Mouse (Mus musculus) embryonic facial prominence, embryonic 10.5 days (tissue): ENCODE measurements at regions not wholly inside any gene's neighbourhood (a gene's known extent, or its start where the extent isn't known, plus 50 kb on each side); places are given as distances from the start of the nearest gene placed in this dataset.
A peak's percentile ranks its signal among the peaks of the same experiment; 100 is the strongest.

Experiments
- DNase-seq: peaks from one replicate; pipeline ENCODE4 v3.0.0-alpha.2; 2017; ENCODE audit warnings: low spot score
- H3K27ac ChIP-seq: fragments of 300-500 bp; sonication (generic); replicated peaks from 2 replicates; pipeline ENCODE4 v1.5.1; 2016; ENCODE audit warnings: mild to moderate bottlenecking
- H3K27me3 ChIP-seq: fragments of 300-500 bp; sonication (generic); replicated peaks from 2 replicates; pipeline ENCODE4 v1.6.1; 2016; ENCODE audit warnings: low read depth, mild to moderate bottlenecking; ENCODE audit not compliant: poor library complexity, severe bottlenecking
- H3K36me3 ChIP-seq: fragments of 300-500 bp; sonication (generic); replicated peaks from 2 replicates; pipeline ENCODE4 v1.6.1; 2016; ENCODE audit warnings: mild to moderate bottlenecking, moderate library complexity
- H3K4me1 ChIP-seq: fragments of 300-500 bp; sonication (generic); 2 replicates; pipeline ENCODE4 v1.6.1; 2016
- H3K4me3 ChIP-seq: fragments of 300-500 bp; sonication (generic); 2 replicates; pipeline ENCODE4 v1.5.1; 2016; ENCODE audit warnings: mild to moderate bottlenecking, moderate library complexity
- H3K9me3 ChIP-seq: fragments of 300-500 bp; sonication (generic); 2 replicates; pipeline ENCODE4 v1.6.1; 2016; ENCODE audit warnings: mild to moderate bottlenecking
- whole genome bisulfite sequencing: fragments of 180-500 bp; shearing (Covaris S2); methylation state at CpG from one replicate; pipeline ENCODE4 v1.1.7; 2016; 5-methylcytosine and 5-hydroxymethylcytosine counted together

GRCm38 (mm10) chr13:14898495-14898894, 268.5 kb downstream of the AW209491 start:
- H3K27me3 ChIP-seq = no peaks in the 10 kb centered on the region
- no peaks in the 10 kb centered on the region for H3K4me1 ChIP-seq
- H3K27ac ChIP-seq = no peak overlapping the region
- WGBS = 80% methylated on average over 1 of the region's 1 CpGs
- DNase-seq = no peak
- H3K9me3 ChIP-seq = no peaks in the 10 kb centered on the region
- no peak overlapping the region for H3K4me3 ChIP-seq
- H3K36me3 ChIP-seq = no peaks in the 10 kb centered on the region

GRCm38 (mm10) chr13:14930137-14930785, 300.3 kb downstream of the AW209491 start:
- no peak overlapping the region for H3K27ac ChIP-seq
- DNase-seq = no peak
- WGBS = 88% methylated on average over 3 of the region's 3 CpGs

DNA sequence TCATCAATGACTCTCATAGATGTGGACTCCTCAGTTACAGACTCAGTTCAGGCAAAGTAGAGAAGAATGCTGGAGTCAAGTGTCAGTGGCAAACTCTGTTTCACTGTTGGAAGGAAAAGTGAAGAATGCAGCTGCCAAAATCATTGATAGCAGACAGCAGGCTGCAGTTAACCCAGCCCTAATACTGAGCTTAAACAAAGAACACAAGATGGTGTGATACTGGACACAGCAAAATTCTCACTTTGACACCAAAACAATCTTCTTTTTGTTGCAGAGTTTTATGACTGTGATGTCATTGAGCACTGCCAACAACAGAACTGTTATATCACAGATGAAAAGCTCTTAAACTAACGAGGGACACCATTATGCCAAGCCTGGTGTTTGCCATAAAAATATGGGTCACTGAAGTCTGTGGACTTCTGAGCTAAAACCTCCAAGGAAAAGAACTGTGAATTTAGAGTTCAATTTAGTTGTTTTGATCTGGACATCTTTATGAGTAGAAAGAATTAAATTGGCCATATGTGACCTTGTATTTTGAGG, 336.3 kb downstream of the AW209491 start:
- Histone ChIP-seq H3K36me3 (no peaks in the 10 kb centered on the region), H3K9me3 (no peaks in the 10 kb centered on the region), H3K27me3 (no peaks in the 10 kb centered on the region), H3K27ac (no peak overlapping the region), H3K4me3 (no peak overlapping the region), H3K4me1 (no peaks in the 10 kb centered on the region)
- 65% methylated on average over 1 of the region's 1 CpGs for WGBS
- no peak for DNase-seq

More at GRCm38 (mm10) chr13:14930137-14930785, 300.3 kb downstream of the AW209491 start:
- no peaks in the 10 kb centered on the region for H3K36me3 ChIP-seq
- no peaks in the 10 kb centered on the region for H3K9me3 ChIP-seq
- H3K4me3 ChIP-seq = no peak overlapping the region
- no peaks in the 10 kb centered on the region for H3K4me1 ChIP-seq
- no peaks in the 10 kb centered on the region for H3K27me3 ChIP-seq

- no peak for DNase-seq
- Histone ChIP-seq H3K9me3 (no peaks in the 10 kb centered on the region), H3K36me3 (no peaks in the 10 kb centered on the region), H3K27me3 (no peaks in the 10 kb centered on the region), H3K4me1 (no peaks in the 10 kb centered on the region), H3K4me3 (no peak overlapping the region), H3K27ac (no peak overlapping the region)
- WGBS = 90% methylated on average over 3 of the region's 3 CpGs
Measured at GRCm38 (mm10) chr13:15002700-15003099, 372.7 kb downstream of the AW209491 start.

- no peak for DNase-seq
- H3K27ac ChIP-seq = no peak overlapping the region
- no peak overlapping the region for H3K4me3 ChIP-seq
- no peaks in the 10 kb centered on the region for H3K9me3 ChIP-seq
- H3K36me3 ChIP-seq = no peaks in the 10 kb centered on the region
- H3K27me3 ChIP-seq = no peaks in the 10 kb centered on the region
- H3K4me1 ChIP-seq = no peaks in the 10 kb centered on the region
Measured at GRCm38 (mm10) chr13:15011638-15012037, 381.7 kb downstream of the AW209491 start.

DNA sequence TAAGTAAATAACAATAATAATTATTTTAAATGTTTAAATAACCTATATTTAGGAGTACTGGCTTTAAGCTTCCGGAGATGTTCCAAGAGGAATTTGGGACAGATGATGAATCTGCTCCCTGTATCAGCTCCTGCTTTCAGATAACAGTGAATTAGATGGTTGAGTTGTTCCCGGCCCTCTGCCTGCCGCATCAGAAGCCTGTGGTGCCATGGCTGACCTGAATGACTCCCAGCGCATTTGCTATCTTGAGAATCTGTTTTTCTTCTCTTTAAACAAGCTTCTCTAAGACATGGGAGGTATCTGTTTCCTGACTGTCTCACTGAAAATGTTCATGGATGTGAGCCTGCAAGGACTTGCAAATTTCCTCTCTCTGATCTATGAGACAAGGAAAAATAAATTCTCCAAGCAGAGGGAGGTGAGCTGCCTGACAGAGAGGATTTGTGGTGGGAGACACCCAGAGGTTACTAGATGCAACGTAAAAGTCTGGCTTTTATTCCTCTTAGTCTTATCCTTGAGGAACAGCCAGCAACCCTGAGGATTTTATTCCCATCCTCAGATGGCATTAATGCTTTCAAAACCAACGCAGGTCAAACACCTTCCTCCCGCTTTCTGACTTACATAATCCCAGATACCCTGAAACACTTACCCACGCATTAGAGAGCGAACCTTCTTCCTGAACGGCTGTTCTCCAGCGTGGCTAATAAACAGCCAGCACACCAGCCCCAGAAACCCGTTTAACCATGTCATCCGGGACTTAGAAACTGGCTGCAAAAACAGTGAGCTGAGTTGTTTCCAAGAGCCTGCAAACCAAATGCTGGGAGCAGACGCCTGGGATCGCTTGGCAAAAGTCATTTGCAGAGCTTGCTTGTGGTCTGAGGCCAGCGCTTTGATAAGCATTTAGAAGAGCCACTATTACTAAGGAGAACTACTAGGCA, 389.1 kb downstream of the AW209491 start:
- 0 out of 2 replicates have a peak, but pooled peaks cover 4% of the 10 kb centered on the region for H3K4me1 ChIP-seq
- 67% methylated on average over 16 of the region's 16 CpGs for WGBS
- DNase-seq = no peak
- no peaks in the 10 kb centered on the region for H3K9me3 ChIP-seq
- no peak overlapping the region for H3K4me3 ChIP-seq
- no peaks in the 10 kb centered on the region for H3K27me3 ChIP-seq
- no peak overlapping the region for H3K27ac ChIP-seq
- no peaks in the 10 kb centered on the region for H3K36me3 ChIP-seq

- Histone ChIP-seq H3K9me3 (no peaks in the 10 kb centered on the region), H3K36me3 (no peaks in the 10 kb centered on the region), H3K4me3 (no peak overlapping the region), H3K27ac (no peak overlapping the region), H3K27me3 (no peaks in the 10 kb centered on the region), H3K4me1 (no peaks in the 10 kb centered on the region)
- 86% methylated on average over 2 of the region's 2 CpGs for WGBS
- DNase-seq = no peak
Measured at GRCm38 (mm10) chr13:15026601-15027000, 396.6 kb downstream of the AW209491 start.

DNA sequence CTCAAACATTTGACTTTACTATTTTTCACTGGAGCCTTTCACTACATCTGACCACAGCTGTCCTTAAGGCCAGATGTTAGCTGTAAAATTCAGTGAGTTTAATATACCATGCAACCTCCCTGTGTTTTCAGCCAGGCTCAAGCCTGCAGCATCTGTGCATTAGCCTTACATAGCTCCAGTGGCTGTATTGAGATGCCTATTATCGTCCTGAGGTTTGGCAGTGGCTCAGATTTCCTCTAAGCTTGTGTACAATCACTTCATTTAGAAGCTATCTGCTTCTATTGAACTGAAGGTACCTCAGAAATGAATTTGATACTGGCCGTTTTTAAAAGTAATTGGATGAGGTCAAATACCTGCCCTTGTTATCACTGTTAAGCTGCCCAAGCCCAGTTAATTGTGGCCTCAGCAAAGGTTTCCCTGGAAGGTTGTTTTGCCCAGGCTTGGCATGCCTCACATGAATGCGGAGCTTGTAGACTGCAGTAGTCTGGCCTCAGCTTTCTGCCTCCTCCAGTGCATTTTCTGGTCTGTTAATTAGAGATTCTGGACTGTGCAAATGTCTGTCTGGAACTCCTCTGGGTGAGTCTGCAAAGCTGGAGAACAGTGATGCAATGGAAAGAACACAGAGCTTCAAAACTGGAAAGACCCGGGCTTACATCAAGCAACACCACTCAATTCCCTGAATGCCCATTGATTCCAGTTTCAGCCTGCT, 410.2 kb upstream of the Gli3 start:
- H3K4me1 ChIP-seq = peaks cover 8% of the 10 kb centered on the region
- H3K36me3 ChIP-seq = no peaks in the 10 kb centered on the region
- no peaks in the 10 kb centered on the region for H3K27me3 ChIP-seq
- H3K27ac ChIP-seq = no peak overlapping the region
- H3K9me3 ChIP-seq = no peaks in the 10 kb centered on the region
- WGBS = 28% methylated on average over 4 of the region's 4 CpGs
- peak; percentile 35 for DNase-seq
- H3K4me3 ChIP-seq = no peak overlapping the region

- H3K27me3 ChIP-seq = no peaks in the 10 kb centered on the region
- WGBS = 88% methylated on average over 3 of the region's 3 CpGs
- H3K9me3 ChIP-seq = no peaks in the 10 kb centered on the region
- no peak for DNase-seq
- H3K36me3 ChIP-seq = no peaks in the 10 kb centered on the region
- no peak overlapping the region for H3K4me3 ChIP-seq
- H3K4me1 ChIP-seq = peaks cover 8% of the 10 kb centered on the region
- H3K27ac ChIP-seq = no peak overlapping the region
Measured at GRCm38 (mm10) chr13:15054705-15055104, 408.3 kb upstream of the Gli3 start.

DNA sequence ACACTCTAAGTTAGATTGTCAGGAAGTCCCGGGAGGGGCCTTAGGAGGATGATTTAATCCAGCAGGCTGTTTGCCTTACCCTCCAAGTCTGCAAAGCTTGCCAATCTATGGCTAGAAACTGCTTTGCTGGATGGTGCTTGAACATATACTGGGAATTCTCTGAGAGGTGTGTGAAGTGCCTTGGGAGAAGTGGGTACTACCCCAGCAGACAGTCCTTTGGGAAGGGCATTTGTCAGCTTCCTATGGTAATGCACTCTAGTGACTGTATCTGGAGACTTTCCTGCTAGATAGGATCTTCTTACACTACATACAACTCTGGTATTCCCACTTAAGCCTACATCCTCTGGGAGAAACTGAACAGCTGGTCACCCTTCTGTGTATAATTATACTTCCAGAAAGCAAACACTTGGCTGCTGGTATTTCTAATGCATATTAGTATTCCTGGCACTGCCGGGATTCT, 384.4 kb upstream of the Gli3 start:
- H3K27me3 ChIP-seq = no peaks in the 10 kb centered on the region
- peaks cover 8% of the 10 kb centered on the region for H3K4me1 ChIP-seq
- DNase-seq = no peak
- 80% methylated on average over 2 of the region's 2 CpGs for WGBS
- no peak overlapping the region for H3K27ac ChIP-seq
- H3K4me3 ChIP-seq = no peak overlapping the region
- no peaks in the 10 kb centered on the region for H3K9me3 ChIP-seq
- no peaks in the 10 kb centered on the region for H3K36me3 ChIP-seq

- Histone ChIP-seq H3K4me1 (peaks cover 8% of the 10 kb centered on the region), H3K27ac (no peak overlapping the region), H3K9me3 (no peaks in the 10 kb centered on the region), H3K36me3 (no peaks in the 10 kb centered on the region), H3K4me3 (no peak overlapping the region), H3K27me3 (no peaks in the 10 kb centered on the region)
- DNase-seq = no peak
Measured at GRCm38 (mm10) chr13:15079148-15079547, 383.9 kb upstream of the Gli3 start.

- H3K27me3 ChIP-seq = no peaks in the 10 kb centered on the region
- no peak overlapping the region for H3K27ac ChIP-seq
- H3K9me3 ChIP-seq = no peaks in the 10 kb centered on the region
- peaks cover 8% of the 10 kb centered on the region for H3K4me1 ChIP-seq
- no peak for DNase-seq
- no peak overlapping the region for H3K4me3 ChIP-seq
- no peaks in the 10 kb centered on the region for H3K36me3 ChIP-seq
- WGBS = 83% methylated on average over 2 of the region's 2 CpGs
Measured at GRCm38 (mm10) chr13:15082255-15082932, 380.6 kb upstream of the Gli3 start.
